Mouse (Mus musculus) thymus, postnatal 25 days (tissue): ENCODE data around the gene Kcnq1.

Experiments
- DNase-seq: peaks from one replicate; pipeline ENCODE4 v3.0.0; 2022

Gene Kcnq1

GRCm38 (mm10) chr7:143469946-143470345 lies 363.8 kb downstream of the Kcnq1 start:
- peak; percentile 66 for DNase-seq

GRCm38 (mm10) chr7:143473347-143474101 lies 367.4 kb downstream of the Kcnq1 start, which contains the start of gene Slc22a18:
TSS of gene Slc22a18 (plus strand) at chr7:143473736.
- no peak for DNase-seq

- no peak for DNase-seq
Observed at GRCm38 (mm10) chr7:143474811-143475210, 368.6 kb downstream of the Kcnq1 start.

GRCm38 (mm10) chr7:143475876-143476275 lies 369.7 kb downstream of the Kcnq1 start:
- no peak for DNase-seq
